Mouse (Mus musculus): ENCODE results near the gene Unc13d.
A peak's percentile ranks its signal among the peaks of the same experiment; 100 is the strongest.

GRCm38 (mm10) chr11:116100385-116100784 lies 22.6 kb upstream of the Unc13d start:
- no peak for TF ChIP-seq E2F4 (IDR thresholded peaks at IDR 0.05; ENCODE audit: insufficient read depth)
- no peak for TF ChIP-seq TCF12 (IDR thresholded peaks at IDR 0.05; ENCODE audit: insufficient read depth, poor library complexity, severe bottlenecking)
- no peak for TF ChIP-seq USF1 (IDR thresholded peaks at IDR 0.05; ENCODE audit: low read depth)
- no peak for TF ChIP-seq POLR2A (IDR thresholded peaks at IDR 0.05; ENCODE audit: insufficient read length, low read depth)
- no peak for TF ChIP-seq REST (IDR thresholded peaks at IDR 0.05; ENCODE audit: insufficient read depth, insufficient read length)
- TF ChIP-seq MYOG (IDR thresholded peaks at IDR 0.05; ENCODE audit: control insufficient read depth in 1 of 3, insufficient read depth in 1 of 3, insufficient read length in 2 of 3, low read depth in 2 of 3), result peak; percentile 77 to 88 (median 87)
- peak; percentile 17 for TF ChIP-seq MAX (IDR thresholded peaks at IDR 0.05; ENCODE audit: low read depth)
- TF ChIP-seq CEBPB (IDR thresholded peaks at IDR 0.05; ENCODE audit: insufficient read depth, poor library complexity, severe bottlenecking), result no peak
- TF ChIP-seq MYOD1 (IDR thresholded peaks at IDR 0.05; ENCODE audit: control insufficient read depth in 1 of 3, insufficient read length in 2 of 3, low read depth in 2 of 3), result peak; percentile 82 to 83 (median 83)
- no peak for TF ChIP-seq POLR2AphosphoS2 (IDR thresholded peaks at IDR 0.05; ENCODE audit: insufficient read length, low read depth)
